Mouse (Mus musculus) thymus, postnatal 0 days (tissue): ENCODE measurements around the gene Rab43. TPM values are rescaled to one million over a fixed set of nuclear protein-coding genes. Genes with fewer than 3 reads are reported as not detected.

Source experiments
- DNase-seq: peaks from one replicate; pipeline ENCODE4 v3.0.0-alpha.2; 2015; ENCODE audit warnings: low spot score
- polyA plus RNA-seq: library from polyadenylated mRNA; unstranded; fragments of >200 nt; fragmentation: Nextera tagmentation; extraction: Ambion mirVana; gene quantifications from 2 replicates; pipeline ENCODE4 v1.2.1, GENCODE M21; 2015

Rab43 gene
- 9.9 and 11.7 TPM in 2 replicates for polyA plus RNA-seq

DNA sequence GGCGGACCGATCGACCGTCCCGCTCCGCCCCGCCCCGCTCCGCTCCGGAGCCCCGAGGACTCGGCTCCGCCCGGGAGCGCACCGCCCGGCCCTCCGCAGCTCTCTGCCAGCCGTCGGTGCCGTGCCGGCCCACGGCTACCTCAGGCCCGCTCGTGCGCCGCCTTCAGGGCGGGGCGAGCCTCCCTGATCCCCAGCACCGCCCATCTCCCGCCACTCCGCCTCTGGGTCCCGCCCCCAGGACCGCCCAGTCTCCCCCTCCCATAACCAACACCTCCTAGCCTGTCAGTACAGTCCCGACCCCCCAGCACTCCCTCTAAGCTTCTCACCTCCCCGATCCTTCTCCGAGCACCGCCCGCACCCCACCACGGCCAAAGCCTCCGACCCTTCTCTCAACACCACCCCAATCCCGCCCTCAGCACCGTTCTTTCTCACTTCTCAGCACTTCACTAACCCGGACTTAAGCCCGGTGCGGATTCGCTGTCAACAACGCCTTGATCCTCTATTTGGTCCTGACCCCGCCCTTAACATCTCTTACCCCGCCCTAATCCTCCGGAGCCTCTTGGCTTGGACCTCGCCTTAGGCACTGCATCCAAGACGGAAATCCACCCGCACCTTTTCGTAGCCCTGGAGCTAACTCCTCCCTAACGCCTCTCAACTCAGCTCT is at the start of gene Rab43:
Rab43 (minus strand) TSS at position 490 of the 664 bp plus-strand sequence.
- peak; percentile 88 for DNase-seq

DNA sequence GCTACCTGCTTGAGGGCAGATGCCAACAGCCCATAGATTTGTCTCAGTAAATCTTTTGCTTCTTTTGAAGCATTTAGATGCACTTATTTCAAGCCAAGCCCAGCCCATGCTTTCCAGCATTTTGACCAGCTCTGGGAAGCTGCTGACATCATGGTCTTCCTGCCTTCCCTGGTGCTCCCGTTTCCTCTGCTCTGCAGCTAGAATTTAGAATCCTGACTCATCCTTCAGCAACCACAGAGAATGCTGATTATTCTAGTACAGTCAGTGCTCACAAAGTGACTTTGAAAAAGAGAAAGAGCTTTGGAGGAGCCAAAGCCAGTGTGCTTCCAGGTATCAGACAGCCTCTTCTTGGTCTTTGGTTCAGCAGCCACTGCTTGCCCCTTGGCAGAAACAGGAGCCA is 45.1 kb upstream of the Rab43 start:
- DNase-seq: no peak

DNA sequence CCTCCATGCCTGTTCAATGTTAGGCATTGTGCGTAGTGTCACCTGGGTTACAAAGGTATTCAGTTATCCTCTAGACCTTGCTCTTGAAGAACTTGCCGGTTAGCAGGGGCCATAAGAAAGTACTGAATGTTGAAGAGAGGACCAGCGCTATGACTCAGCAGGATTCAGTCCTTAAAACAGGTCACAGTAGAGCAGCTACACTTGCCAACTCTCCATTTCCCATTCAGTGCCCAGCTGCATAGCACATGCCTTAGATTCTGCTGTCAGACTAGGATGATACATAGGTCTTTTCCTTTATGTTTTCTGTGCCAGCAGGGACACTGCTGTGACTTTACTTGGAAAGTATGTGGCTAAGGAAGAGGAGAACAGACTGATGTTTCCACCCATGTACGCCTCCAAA is 41.5 kb upstream of the Rab43 start:
- no peak for DNase-seq

DNA sequence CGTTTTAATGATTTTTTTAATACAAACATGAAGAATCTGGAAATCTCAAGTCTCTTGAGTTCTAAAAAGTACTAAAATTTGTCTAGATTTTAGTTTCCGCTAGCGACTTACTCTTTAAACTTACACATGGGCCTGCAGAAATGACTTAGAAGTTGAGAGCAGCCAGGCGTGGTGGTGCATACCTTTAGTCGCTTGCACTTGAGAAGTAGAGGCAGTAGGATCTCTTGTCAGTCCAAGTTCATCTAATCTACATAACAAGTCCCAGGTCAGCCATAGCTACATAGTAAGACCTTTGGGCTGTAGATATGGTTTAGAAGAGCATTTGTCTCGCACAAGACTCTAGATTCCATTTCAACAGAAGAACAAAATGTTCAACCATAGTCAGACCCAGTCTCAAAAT is 39.9 kb upstream of the Rab43 start:
- DNase-seq: no peak

- peak; percentile 98 for DNase-seq
Measured at GRCm38 (mm10) chr6:87850900-87851614, 39.1 kb upstream of the Rab43 start, which contains the start of gene Cnbp. Cnbp (minus strand) TSS chr6:87851106.

DNA sequence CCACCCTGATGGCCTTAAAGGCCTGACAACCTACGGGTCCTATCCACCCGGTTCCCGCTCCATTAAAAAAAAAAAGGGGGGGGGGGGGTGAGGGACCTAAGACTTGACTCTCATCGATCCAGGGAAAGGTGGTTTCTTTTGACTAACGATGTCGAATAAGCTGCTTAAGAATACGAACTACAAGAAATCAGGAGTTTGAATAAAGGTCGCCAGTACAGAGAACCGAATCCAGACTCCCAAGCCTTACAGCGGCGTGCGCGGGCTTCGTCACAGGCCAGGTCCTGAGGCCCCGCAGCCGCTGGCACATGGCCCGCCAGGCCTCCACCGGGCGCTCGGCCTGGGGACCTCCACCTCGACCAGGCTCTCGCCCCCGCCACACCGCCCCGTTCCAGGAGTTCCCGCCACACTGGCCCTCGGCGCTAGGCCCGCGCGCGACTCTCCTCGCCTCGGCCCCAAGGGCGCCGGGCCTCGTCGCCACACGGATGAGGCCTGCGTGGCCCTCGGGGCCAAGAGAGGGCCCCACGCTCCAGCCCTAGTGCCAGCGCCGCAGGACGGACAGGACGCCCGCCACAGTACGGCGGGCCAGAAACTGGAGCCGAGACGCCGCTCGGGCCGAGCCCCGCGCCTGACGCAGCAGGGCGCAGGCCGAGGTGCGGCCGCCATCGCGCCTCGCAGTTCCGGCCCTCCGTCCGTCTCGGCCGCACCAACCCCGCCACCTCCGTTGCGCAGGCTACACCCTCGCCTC is 38.4 kb upstream of the Rab43 start:
- peak; percentile 42 for DNase-seq

GRCm38 (mm10) chr6:87849780-87850154 is 37.8 kb upstream of the Rab43 start:
- DNase-seq: peak; percentile 46

- no peak for DNase-seq
Measured at GRCm38 (mm10) chr6:87846813-87847212, 34.8 kb upstream of the Rab43 start.

DNA sequence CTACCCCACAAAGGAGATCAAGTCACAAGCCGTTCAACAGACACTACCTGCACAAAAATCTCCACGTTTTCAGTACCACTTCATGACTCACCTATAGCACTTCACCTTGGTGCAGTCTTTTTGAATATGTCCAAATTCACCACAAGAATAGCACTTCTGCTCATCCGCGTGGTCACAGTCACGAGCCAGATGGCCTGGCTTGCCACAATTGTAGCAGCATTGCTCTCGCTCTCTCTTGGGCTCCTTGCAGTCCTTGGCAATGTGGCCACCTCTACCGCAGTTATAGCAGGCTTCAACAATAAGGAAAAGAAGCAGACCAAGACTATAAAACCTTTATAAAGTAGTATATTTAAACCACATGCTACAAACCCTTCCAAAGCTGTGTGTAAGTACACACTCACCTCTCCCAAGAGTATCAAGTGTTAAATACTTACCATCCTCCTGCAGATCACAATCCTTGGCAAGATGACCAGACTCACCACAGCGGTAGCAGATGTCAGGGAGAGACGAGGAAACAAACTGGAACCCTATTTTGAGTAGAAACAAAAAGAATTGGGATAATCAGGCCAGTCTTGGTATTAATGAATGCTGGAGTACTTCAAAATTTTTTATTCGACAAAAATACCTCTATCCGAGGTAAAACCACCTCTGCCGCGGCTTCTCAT is 33.2 kb upstream of the Rab43 start:
- no peak for DNase-seq

GRCm38 (mm10) chr6:87842254-87842653 is 30.3 kb upstream of the Rab43 start:
- peak; percentile 35 for DNase-seq

GRCm38 (mm10) chr6:87841635-87842034 is 29.7 kb upstream of the Rab43 start:
- DNase-seq: no peak

- DNase-seq: no peak
Measured at GRCm38 (mm10) chr6:87839797-87840341, 27.9 kb upstream of the Rab43 start.

- DNase-seq: peak; percentile 96
Measured at GRCm38 (mm10) chr6:87838551-87839197, 26.7 kb upstream of the Rab43 start, which contains the start of gene Isy1. Isy1 (minus strand) TSS chr6:87838798.

DNA sequence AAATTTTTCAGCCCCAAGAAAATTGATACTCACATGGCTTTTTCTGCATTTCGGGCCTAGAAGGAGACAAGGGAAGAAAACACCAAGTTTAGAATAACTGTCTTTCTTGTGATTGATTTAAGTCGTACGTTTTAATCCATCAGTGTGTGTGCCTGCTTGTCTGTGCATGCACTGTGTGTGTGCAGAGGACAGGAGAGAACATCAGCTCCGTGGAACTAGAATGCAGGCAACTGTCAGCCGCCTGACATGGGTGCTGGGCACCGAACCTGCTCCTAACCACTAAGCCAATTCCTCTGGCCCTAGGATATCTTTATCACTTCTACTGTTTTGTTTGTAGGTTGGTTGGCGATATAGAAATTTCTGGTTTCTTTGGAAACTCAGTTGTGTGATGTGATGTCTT is 23.7 kb upstream of the Rab43 start, which contains the start of gene Gm45140:
Gm45140 (minus strand) TSS at position 101 of the 400 bp plus-strand sequence.
- no peak for DNase-seq

DNA sequence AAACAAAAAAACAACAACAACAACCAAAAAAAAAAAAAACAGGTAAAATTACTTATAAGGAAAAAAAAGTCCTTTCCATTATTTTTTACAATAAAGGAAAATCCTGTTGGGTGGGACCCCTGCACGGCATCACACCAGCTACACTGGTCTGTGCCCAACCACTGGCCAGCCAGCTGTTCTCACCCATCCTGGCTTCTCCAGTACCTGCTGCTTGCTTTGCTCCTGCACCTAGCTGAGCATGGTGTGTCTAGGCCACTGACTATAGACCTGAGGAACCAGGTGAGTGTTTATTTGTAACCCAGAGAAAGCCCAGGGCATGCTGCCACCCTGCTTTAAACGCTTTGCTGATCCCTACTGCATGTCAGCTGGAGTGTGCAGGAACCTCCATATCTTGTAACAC is 8.4 kb upstream of the Rab43 start:
- no peak for DNase-seq

DNA sequence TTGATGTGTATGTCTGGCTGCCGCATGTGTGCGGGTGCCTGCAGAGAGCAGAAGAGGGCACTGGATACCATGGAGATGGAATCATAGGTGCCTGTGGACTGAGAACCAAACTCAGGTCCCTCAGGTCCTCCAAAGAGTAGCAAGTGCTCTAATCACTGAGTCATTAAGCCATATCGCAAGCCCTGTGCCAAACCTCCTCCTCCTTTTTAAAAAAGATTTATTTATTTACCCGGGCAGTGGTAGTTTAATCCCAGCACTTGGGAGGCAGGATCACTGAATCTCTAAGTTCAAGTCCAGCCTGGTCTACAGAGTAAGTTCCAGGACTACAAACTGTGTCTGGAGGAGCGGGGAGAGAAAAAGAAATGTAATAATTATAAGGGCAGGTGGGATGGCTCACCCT is 2.5 kb upstream of the Rab43 start:
- no peak for DNase-seq

DNA sequence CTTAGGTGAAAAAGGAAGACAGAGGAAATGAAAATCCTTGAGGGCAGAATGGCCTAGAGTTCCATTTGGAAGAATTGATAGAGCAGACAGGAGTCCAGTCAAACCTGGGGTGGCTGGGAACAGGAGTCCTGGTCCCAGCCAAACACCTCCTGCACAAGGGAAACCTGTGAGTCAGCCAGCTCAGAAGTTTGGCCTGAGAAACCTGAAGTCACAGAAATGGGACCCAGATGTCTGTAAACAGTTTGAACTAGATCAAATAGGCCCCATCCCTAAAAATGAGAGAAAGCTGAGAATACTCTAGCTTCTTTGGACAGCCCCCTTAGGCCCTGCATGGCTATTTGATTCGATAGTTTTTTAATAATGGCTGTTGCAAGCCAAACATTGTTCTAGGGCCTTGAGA is 692 bp upstream of the Rab43 start:
- no peak for DNase-seq

DNA sequence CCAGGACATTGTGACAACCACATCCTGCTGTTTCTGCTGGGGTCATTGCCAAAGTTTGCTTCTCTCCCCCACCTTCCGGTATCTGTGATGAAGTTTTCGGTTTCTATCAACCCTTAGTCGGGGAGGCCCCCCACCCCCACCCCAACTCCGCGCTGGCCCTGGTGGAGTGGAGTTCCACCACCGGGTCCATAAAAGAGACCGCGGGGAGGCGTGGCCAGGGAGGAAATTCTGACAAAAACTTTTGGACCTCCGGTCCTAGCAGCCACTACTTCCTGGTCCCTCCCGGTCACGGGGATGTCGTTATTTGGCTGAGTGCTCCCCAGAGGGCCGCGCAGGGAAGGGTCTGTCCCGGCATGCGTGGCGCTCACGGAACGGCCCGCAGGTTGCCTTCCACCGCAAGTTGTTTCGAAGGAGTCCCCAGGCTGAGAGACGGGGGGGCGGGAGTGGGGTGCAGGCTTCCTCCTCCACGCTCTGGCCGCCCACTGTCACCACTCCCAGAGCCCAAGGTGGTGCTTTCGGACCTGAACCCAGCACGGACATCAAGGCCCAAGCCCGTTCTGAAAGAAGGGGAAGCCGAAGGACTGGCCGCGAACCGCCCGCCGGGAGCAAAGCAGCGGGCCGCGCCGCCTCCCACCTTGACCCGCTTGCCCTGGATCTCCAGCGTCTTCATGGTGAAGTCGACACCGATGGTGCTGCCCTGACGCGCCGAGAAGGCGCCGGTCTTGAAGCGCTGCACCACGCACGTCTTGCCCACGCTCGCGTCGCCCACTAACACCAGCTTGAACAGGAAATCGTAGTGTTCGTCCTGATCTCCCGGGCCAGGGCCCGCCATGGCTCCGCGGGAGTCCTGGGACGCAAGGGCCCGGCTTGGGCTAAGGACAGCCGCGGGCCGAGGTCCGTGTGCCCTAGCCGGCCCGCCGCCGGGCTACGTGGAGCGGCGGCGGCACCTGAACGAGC is 973 bp downstream of the Rab43 start:
- DNase-seq: peak; percentile 68

- no peak for DNase-seq
Measured at GRCm38 (mm10) chr6:87810311-87810710, 1.7 kb downstream of the Rab43 start.
